Mouse (Mus musculus) urinary bladder, postnatal 0 days (tissue): ENCODE data around the gene Nit2. TPM values are rescaled to one million over a fixed set of nuclear protein-coding genes. Genes with fewer than 3 reads are reported as not detected.

Experiments
- polyA plus RNA-seq: library from polyadenylated mRNA; unstranded; fragments of >200 nt; fragmentation: Nextera tagmentation; extraction: Ambion mirVana; gene quantifications from 2 replicates; pipeline ENCODE4 v1.2.1, GENCODE M21; 2015

The Nit2 gene
- 41.1 and 47.6 TPM in 2 replicates for polyA plus RNA-seq

DNA sequence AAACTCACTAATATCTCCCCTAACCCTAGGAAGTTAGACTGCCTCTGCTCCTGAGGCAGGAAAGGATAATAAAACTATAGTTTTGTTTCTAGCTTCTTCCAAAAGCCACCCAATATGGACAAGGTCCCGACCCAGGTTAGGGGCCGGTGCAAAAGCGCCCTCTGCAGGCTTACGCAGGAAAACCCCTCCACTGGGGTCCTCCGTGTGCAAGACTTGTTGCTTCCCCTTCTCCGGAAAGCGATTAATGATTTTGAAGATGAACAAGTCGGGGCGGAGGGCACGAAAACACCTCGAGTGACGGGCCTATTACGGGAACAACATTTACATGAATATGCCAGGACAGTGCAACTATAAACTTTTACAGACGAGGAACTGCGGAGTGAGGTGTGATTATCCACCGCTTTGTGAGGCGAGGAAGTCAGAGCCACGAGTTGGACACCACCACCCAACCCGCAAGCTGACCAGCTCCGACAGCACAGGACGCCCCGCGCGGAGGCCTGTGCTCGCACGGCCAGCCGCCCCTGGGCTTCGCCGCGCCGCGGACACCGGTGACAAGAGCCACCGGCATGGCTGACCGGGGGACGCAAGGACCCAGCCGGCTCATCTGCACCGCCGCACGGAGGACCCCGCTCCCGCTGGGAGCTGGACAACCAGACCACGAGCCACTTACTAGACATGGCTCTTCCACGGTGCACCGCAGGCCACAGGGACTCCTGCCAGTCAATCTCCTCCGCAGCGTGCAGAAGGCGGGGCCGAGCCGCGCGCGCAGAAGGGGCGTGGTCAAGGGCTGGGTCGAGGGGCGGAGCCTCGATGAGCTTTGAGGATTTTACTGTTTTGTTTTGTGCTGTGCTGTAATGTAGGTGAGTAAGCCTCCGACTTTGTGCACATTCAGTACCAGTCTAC lies at the start of gene Nit2:
Gene Nit2 (minus strand): TSS at position 731 of the 903 bp plus-strand sequence.

GRCm38 (mm10) chr16:57120913-57121815 lies 46.0 kb downstream of the Nit2 start, which contains the start of gene Tomm70a:
Tomm70a (plus strand) TSS chr16:57121703.

Other genes with a start within 250 kb of the Nit2 start
- not detected in 2 replicates for gene Lnp1, start 239.3 kb downstream of the Nit2 start, polyA plus RNA-seq
- gene Tmem45a2, start 96.0 kb downstream of the Nit2 start, polyA plus RNA-seq = 2.5 and 2.9 TPM in 2 replicates
- 33.8 and 39.1 TPM in 2 replicates for gene Tomm70a, start 45.6 kb downstream of the Nit2 start, polyA plus RNA-seq
- 19.3 and 20.5 TPM in 2 replicates for gene Tbc1d23, start 64.2 kb upstream of the Nit2 start, polyA plus RNA-seq
- gene Tmem30c, start 125.5 kb upstream of the Nit2 start, polyA plus RNA-seq = not detected in 2 replicates
- gene Filip1l, start 185.8 kb upstream of the Nit2 start, polyA plus RNA-seq = 65.6 and 94.0 TPM in 2 replicates